Mouse (Mus musculus): ENCODE measurements around the gene Teddm1a. TPM values are rescaled to one million over a fixed set of nuclear protein-coding genes. Genes with fewer than 3 reads are reported as not detected.

Teddm1a gene
- total and polyA plus RNA-seq, 3 experiments = not detected

GRCm38 (mm10) chr1:153894979-153895378, 3.4 kb downstream of the Teddm1a start:
- H3K27me3 ChIP-seq (replicated peaks) = peaks cover 6% of the 10 kb centered on the region
- H3K9ac ChIP-seq (ENCODE audit: insufficient read depth, low read depth) = no peak overlapping the region
- no peaks in the 10 kb centered on the region for H3K9me3 ChIP-seq (replicated peaks; ENCODE audit: low read length)
- H3K4me3 ChIP-seq (replicated peaks in 1 of 3; ENCODE audit: low read depth in 2 of 3, low read length in 2 of 3, poor library complexity in 1 of 3) = no peak overlapping the region
- peaks cover 3 to 25% of the 10 kb centered on the region in 2 experiments; a peak in 3 of 4 replicates for H3K4me1 ChIP-seq (ENCODE audit: control insufficient read depth in 1 of 2, insufficient read depth in 2 of 2)
- DNase-seq (ENCODE audit: extremely low read depth) = peak; percentile 74
- no peaks in the 10 kb centered on the region for H3K36me3 ChIP-seq (replicated peaks in 1 of 2; ENCODE audit: control insufficient read depth in 1 of 2, insufficient read depth in 1 of 2, low read length in 1 of 2)
- dilution Hi-C loops (cut with MboI; ENCODE audit: extremely low pct_ligation_motif_present, extremely low pct_unique_long_range_greater_than_20kb, low sequenced_read_pairs) = no loop called here
- in situ Hi-C loops (cut with MboI; ENCODE audit: low pct_ligation_motif_present, low pct_unique_long_range_greater_than_20kb, low sequenced_read_pairs) = loop anchor here (5.0 to 10.0 kb wide), 3 partner anchors 140 to 282 kb away; no protein-coding TSS in a partner anchor
- no peak for TF ChIP-seq IRF4 (IDR thresholded peaks at IDR 0.05; ENCODE audit: low read depth, low read length)
- TF ChIP-seq CHD1 (IDR thresholded peaks at IDR 0.05; ENCODE audit: low read depth, low read length) = no peak
- TF ChIP-seq JUN (IDR thresholded peaks at IDR 0.05; ENCODE audit: insufficient read depth, low read depth, low read length) = no peak
- TF ChIP-seq MXI1 (IDR thresholded peaks at IDR 0.05; ENCODE audit: low read depth, low read length) = 0 out of 2 replicates have a peak, but pooled peaks have one; percentile 29
- no peak for TF ChIP-seq GABPA (IDR thresholded peaks at IDR 0.05; ENCODE audit: insufficient replicate concordance, low read depth, low read length)
- TF ChIP-seq ZMIZ1 (IDR thresholded peaks at IDR 0.05; ENCODE audit: low read depth, low read length) = no peak
- no peak for TF ChIP-seq MAZ (IDR thresholded peaks at IDR 0.05; ENCODE audit: low read depth, low read length)
- no peak for TF ChIP-seq ELF1 (IDR thresholded peaks at IDR 0.05; ENCODE audit: low read depth, low read length)
- 0 out of 2 replicates have a peak, but pooled peaks have one; percentile 5 for TF ChIP-seq SIN3A (IDR thresholded peaks at IDR 0.05; ENCODE audit: low read length)
- no peak for TF ChIP-seq USF2 (conservative IDR thresholded peaks at IDR 0.05; ENCODE audit: low read depth, low read length)
- no peak for TF ChIP-seq E2F4 (IDR thresholded peaks at IDR 0.05; ENCODE audit: insufficient replicate concordance, low read depth, low read length)
- TF ChIP-seq MAFK (IDR thresholded peaks at IDR 0.05; ENCODE audit: insufficient replicate concordance, low read length) = no peak
- TF ChIP-seq POLR2A (IDR thresholded peaks at IDR 0.05; ENCODE audit: low read depth, low read length) = no peak
- TF ChIP-seq CHD2 (IDR thresholded peaks at IDR 0.05; ENCODE audit: low read length) = no peak
- peak; percentile 82 for TF ChIP-seq ZC3H11A (IDR thresholded peaks at IDR 0.05; ENCODE audit: low read depth, low read length)
- TF ChIP-seq POLR2AphosphoS2 (IDR thresholded peaks at IDR 0.05; ENCODE audit: low read depth, low read length) = no peak
- no peak for TF ChIP-seq EP300 (IDR thresholded peaks at IDR 0.05; ENCODE audit: low read length)
- TF ChIP-seq CTCF (conservative IDR thresholded peaks at IDR 0.05 in 1 of 2, IDR thresholded peaks at IDR 0.05 in 1 of 2; ENCODE audit: low read depth in 2 of 2, low read length in 2 of 2) = peak; percentile 84 to 95
- peak; percentile 92 for TF ChIP-seq SMC3 (IDR thresholded peaks at IDR 0.05; ENCODE audit: low read depth, low read length)
- TF ChIP-seq HCFC1 (IDR thresholded peaks at IDR 0.05; ENCODE audit: low read depth, low read length) = no peak
- no peak for TF ChIP-seq ZNF384 (IDR thresholded peaks at IDR 0.05; ENCODE audit: low read depth, low read length)
- TF ChIP-seq PAX5 (IDR thresholded peaks at IDR 0.05; ENCODE audit: low read length) = no peak
- TF ChIP-seq UBTF (IDR thresholded peaks at IDR 0.05; ENCODE audit: low read depth, low read length) = no peak
- TF ChIP-seq RAD21 (IDR thresholded peaks at IDR 0.05; ENCODE audit: low read depth, low read length) = peak; percentile 98
- TF ChIP-seq ETS1 (conservative IDR thresholded peaks at IDR 0.05; ENCODE audit: low read depth, low read length) = no peak
- TF ChIP-seq KAT2A (IDR thresholded peaks at IDR 0.05; ENCODE audit: insufficient replicate concordance, low read length) = no peak
- TF ChIP-seq MAX (IDR thresholded peaks at IDR 0.05; ENCODE audit: low read length) = no peak
- no peak for TF ChIP-seq MEF2A (IDR thresholded peaks at IDR 0.05; ENCODE audit: borderline replicate concordance, low read depth, low read length)
- TF ChIP-seq TBP (conservative IDR thresholded peaks at IDR 0.05; ENCODE audit: low read depth, low read length) = no peak
- no peak for TF ChIP-seq TCF12 (IDR thresholded peaks at IDR 0.05; ENCODE audit: low read depth, low read length)
- TF ChIP-seq RCOR1 (conservative IDR thresholded peaks at IDR 0.05; ENCODE audit: low read depth, low read length) = no peak
- TF ChIP-seq MYC (IDR thresholded peaks at IDR 0.05; ENCODE audit: low read depth, low read length) = no peak
- TF ChIP-seq USF1 (IDR thresholded peaks at IDR 0.05; ENCODE audit: low read depth, low read length) = no peak
- no peak for TF ChIP-seq NRF1 (IDR thresholded peaks at IDR 0.05; ENCODE audit: low read depth, low read length)
- TF ChIP-seq NELFE (IDR thresholded peaks at IDR 0.05; ENCODE audit: low read depth, low read length) = peak; percentile 14; the same call in 1 of the 2 replicates
- TF ChIP-seq JUND (conservative IDR thresholded peaks at IDR 0.05; ENCODE audit: low read depth, low read length) = no peak
- TF ChIP-seq BHLHE40 (IDR thresholded peaks at IDR 0.05; ENCODE audit: low read depth, low read length) = no peak
- no peak for TF ChIP-seq ZKSCAN1 (IDR thresholded peaks at IDR 0.05; ENCODE audit: borderline replicate concordance, low read depth, low read length)
- H3K27ac ChIP-seq (ENCODE audit: insufficient read depth, low read depth) = no peak overlapping the region
- no peak overlapping the region for H3K4me2 ChIP-seq (ENCODE audit: insufficient read depth, low read depth, poor library complexity, severe bottlenecking)
- no peaks in the 10 kb centered on the region for H3K79me2 ChIP-seq (replicated peaks; ENCODE audit: control insufficient read depth, extremely low read depth, insufficient read depth, poor library complexity, severe bottlenecking)

Measured in CH12.LX (cell line).